Mouse (Mus musculus) liver, embryonic 12.5 days (tissue): Measurements from ENCODE around the gene Rgs6. TPM values are rescaled to one million over a fixed set of nuclear protein-coding genes. Genes with fewer than 3 reads are reported as not detected.
A peak's percentile ranks its signal among the peaks of the same experiment; 100 is the strongest.

Experiments
- ATAC-seq: fragments of 200-750 bp; cut with Nextera tagmentation; 2 replicates; pipeline ENCODE4 v1.8.0; 2017; ENCODE audit warnings: moderate number of reproducible peaks, mild to moderate bottlenecking, moderate library complexity
- H3K27ac ChIP-seq: fragments of 300-500 bp; sonication (generic); 2 replicates; pipeline ENCODE4 v1.5.1; 2016; ENCODE audit warnings: mild to moderate bottlenecking
- H3K27me3 ChIP-seq: fragments of 300-500 bp; sonication (generic); replicated peaks from 2 replicates; pipeline ENCODE4 v1.6.1; 2016; ENCODE audit warnings: mild to moderate bottlenecking, moderate library complexity
- H3K36me3 ChIP-seq: fragments of 300-500 bp; sonication (generic); 2 replicates; pipeline ENCODE4 v1.6.1; 2016; ENCODE audit warnings: mild to moderate bottlenecking, moderate library complexity
- H3K4me1 ChIP-seq: fragments of 300-500 bp; sonication (generic); 2 replicates; pipeline ENCODE4 v1.6.1; 2016
- H3K4me2 ChIP-seq: fragments of 300-500 bp; sonication (generic); 2 replicates; pipeline ENCODE4 v1.6.1; 2016; ENCODE audit warnings: mild to moderate bottlenecking, moderate library complexity
- H3K4me3 ChIP-seq: fragments of 300-500 bp; sonication (generic); 2 replicates; pipeline ENCODE4 v1.5.1; 2016; ENCODE audit warnings: mild to moderate bottlenecking, moderate library complexity
- H3K9ac ChIP-seq: fragments of 300-500 bp; sonication (generic); 2 replicates; pipeline ENCODE4 v1.6.1; 2016; ENCODE audit warnings: mild to moderate bottlenecking, moderate library complexity
- H3K9me3 ChIP-seq: fragments of 300-500 bp; sonication (generic); replicated peaks from 2 replicates; pipeline ENCODE4 v1.6.1; 2016; ENCODE audit warnings: mild to moderate bottlenecking, moderate library complexity
- WGBS: fragments of 180-500 bp; shearing (Covaris S2); methylation state at CpG from one replicate; pipeline ENCODE4 v1.1.7; 2016; ENCODE audit not compliant: insufficient replicate concordance; 5-methylcytosine and 5-hydroxymethylcytosine counted together
- polyA plus RNA-seq: library from polyadenylated mRNA; unstranded; fragments of >200 nt; fragmentation: Nextera tagmentation; extraction: Ambion mirVana; gene quantifications from 2 replicates; pipeline ENCODE4 v1.2.1, GENCODE M21; 2016

The Rgs6 gene
- polyA plus RNA-seq, 1 experiment from 2014 or later = 0.15 TPM

- WGBS = 59% methylated on average over 6 of the region's 6 CpGs
- peaks cover 9% of the 10 kb centered on the region for H3K27me3 ChIP-seq
- no peaks in the 10 kb centered on the region for H3K9me3 ChIP-seq
- no peak for ATAC-seq
- no peak overlapping the region for H3K4me2 ChIP-seq
- no peaks in the 10 kb centered on the region for H3K4me1 ChIP-seq
- H3K27ac ChIP-seq = no peak overlapping the region
- no peak overlapping the region for H3K9ac ChIP-seq
- H3K36me3 ChIP-seq = no peaks in the 10 kb centered on the region
- no peak overlapping the region for H3K4me3 ChIP-seq
These were observed 545.7 kb downstream of the Rgs6 start for GRCm38 (mm10) chr12:83133827-83134226.

GRCm38 (mm10) chr12:83136031-83136430 is 547.9 kb downstream of the Rgs6 start:
- H3K9ac ChIP-seq = no peak overlapping the region
- no peak overlapping the region for H3K4me2 ChIP-seq
- H3K27me3 ChIP-seq = peaks cover 8% of the 10 kb centered on the region
- peaks cover 12% of the 10 kb centered on the region for H3K4me1 ChIP-seq
- ATAC-seq = no peak
- no peak overlapping the region for H3K4me3 ChIP-seq
- 69% methylated on average over 5 of the region's 5 CpGs for WGBS
- no peaks in the 10 kb centered on the region for H3K9me3 ChIP-seq
- H3K27ac ChIP-seq = no peak overlapping the region
- H3K36me3 ChIP-seq = no peaks in the 10 kb centered on the region

DNA sequence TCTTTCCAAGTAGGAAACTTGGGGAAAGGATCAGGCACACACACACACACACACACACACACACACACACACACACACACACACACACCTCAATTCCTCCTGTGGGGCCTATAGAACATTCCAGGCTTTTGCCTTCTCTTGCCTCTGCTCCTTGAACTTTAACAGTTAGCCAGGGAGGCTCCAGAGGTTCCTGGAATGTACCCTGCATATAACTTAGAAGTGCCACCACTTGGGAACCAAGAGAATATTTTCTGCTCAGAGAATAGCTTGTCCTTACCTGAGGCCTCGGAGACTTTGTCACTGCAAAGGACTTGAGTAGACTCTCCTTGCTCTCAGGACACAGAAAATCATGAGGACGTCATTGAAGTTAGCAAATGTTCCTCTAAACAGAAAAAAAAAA is 548.4 kb downstream of the Rgs6 start:
- H3K27ac ChIP-seq = no peak overlapping the region
- H3K27me3 ChIP-seq = peaks cover 8% of the 10 kb centered on the region
- ATAC-seq = no peak
- H3K4me3 ChIP-seq = no peak overlapping the region
- 78% methylated on average over 2 of the region's 2 CpGs for WGBS
- H3K4me1 ChIP-seq = peaks cover 17% of the 10 kb centered on the region
- no peak overlapping the region for H3K4me2 ChIP-seq
- no peak overlapping the region for H3K9ac ChIP-seq
- no peaks in the 10 kb centered on the region for H3K9me3 ChIP-seq
- no peaks in the 10 kb centered on the region for H3K36me3 ChIP-seq

DNA sequence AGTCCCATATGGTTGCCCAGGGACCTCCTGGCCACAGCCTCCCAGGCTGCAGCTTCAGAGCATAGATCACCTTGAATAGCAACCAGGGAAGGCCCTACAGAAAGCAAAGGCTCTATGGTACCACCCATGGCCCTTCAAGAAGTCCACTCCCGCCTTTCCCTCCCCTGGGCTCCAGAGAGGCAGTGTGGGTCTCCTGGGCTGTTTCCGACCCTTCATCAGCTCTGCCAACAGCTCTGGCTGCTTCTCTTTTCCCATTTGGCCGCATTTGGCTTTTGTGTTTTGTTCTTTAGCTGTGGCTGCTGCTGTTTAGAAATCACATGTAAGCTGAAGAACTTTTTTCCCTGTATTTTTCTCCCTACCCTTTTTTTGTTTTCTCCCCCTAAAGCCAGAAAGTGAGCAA is 548.9 kb downstream of the Rgs6 start:
- ATAC-seq = no peak
- Histone ChIP-seq H3K9ac (no peak overlapping the region), H3K36me3 (no peaks in the 10 kb centered on the region), H3K4me1 (peaks cover 22% of the 10 kb centered on the region), H3K9me3 (no peaks in the 10 kb centered on the region), H3K27ac (no peak overlapping the region), H3K4me3 (no peak overlapping the region), H3K4me2 (no peak overlapping the region), H3K27me3 (peaks cover 8% of the 10 kb centered on the region)
- WGBS = 69% methylated on average over 3 of the region's 3 CpGs

DNA sequence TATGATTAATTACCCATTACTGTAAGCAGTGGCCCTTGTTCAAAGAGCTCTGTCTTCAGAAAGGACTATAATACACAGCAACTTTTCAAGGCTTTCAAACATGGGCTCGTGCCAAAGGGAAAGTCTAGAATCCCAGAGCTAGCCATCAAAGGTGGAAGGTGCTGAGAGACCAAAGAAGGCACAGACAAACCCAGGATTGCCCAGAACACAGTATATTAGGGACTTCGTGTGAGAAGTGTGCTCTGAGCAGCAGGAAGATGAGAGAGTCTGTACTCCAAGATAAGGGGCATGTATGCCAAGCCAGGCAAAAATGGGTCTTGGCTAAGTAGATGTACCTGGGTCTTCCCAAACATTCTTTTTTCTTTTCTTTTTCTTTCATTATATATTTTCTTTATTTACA is 553.1 kb downstream of the Rgs6 start:
- Histone ChIP-seq H3K9ac (0 out of 2 replicates have a peak overlapping the region, but pooled peaks have one; percentile 15), H3K4me1 (peaks cover 41% of the 10 kb centered on the region), H3K4me2 (peak overlapping the region; percentile 32; the same call in 1 of the 2 replicates), H3K4me3 (no peak overlapping the region), H3K27me3 (peaks cover 16% of the 10 kb centered on the region; the same call in 1 of the 2 replicates), H3K9me3 (no peaks in the 10 kb centered on the region), H3K27ac (peak overlapping the region; percentile 65), H3K36me3 (no peaks in the 10 kb centered on the region)
- WGBS = 27% methylated on average over 2 of the region's 2 CpGs
- peak; percentile 79 for ATAC-seq

GRCm38 (mm10) chr12:83142507-83142906 is 554.4 kb downstream of the Rgs6 start:
- peak overlapping the region; percentile 0; the same call in 1 of the 2 replicates for H3K9ac ChIP-seq
- 8% methylated on average over 2 of the region's 2 CpGs for WGBS
- H3K9me3 ChIP-seq = no peaks in the 10 kb centered on the region
- H3K4me2 ChIP-seq = 0 out of 2 replicates have a peak overlapping the region, but pooled peaks have one; percentile 25
- H3K36me3 ChIP-seq = no peaks in the 10 kb centered on the region
- 0 out of 2 replicates have a peak, but pooled peaks cover 13% of the 10 kb centered on the region for H3K27me3 ChIP-seq
- H3K4me3 ChIP-seq = no peak overlapping the region
- no peak for ATAC-seq
- peaks cover 41% of the 10 kb centered on the region for H3K4me1 ChIP-seq
- peak overlapping the region; percentile 45; the same call in 1 of the 2 replicates for H3K27ac ChIP-seq

GRCm38 (mm10) chr12:83143071-83143470 is 555.0 kb downstream of the Rgs6 start:
- Histone ChIP-seq H3K36me3 (no peaks in the 10 kb centered on the region), H3K27me3 (0 out of 2 replicates have a peak, but pooled peaks cover 13% of the 10 kb centered on the region), H3K27ac (peak overlapping the region; percentile 45; the same call in 1 of the 2 replicates), H3K4me1 (peaks cover 41% of the 10 kb centered on the region), H3K4me3 (no peak overlapping the region), H3K9me3 (no peaks in the 10 kb centered on the region), H3K9ac (no peak overlapping the region), H3K4me2 (peak overlapping the region; percentile 25; the same call in 1 of the 2 replicates)
- WGBS = 16% methylated on average over 3 of the region's 3 CpGs
- ATAC-seq = peak; percentile 83

GRCm38 (mm10) chr12:83143574-83143973 is 555.5 kb downstream of the Rgs6 start:
- no peak overlapping the region for H3K4me3 ChIP-seq
- no peaks in the 10 kb centered on the region for H3K9me3 ChIP-seq
- H3K9ac ChIP-seq = no peak overlapping the region
- H3K27me3 ChIP-seq = 0 out of 2 replicates have a peak, but pooled peaks cover 13% of the 10 kb centered on the region
- no peak for ATAC-seq
- no peaks in the 10 kb centered on the region for H3K36me3 ChIP-seq
- H3K27ac ChIP-seq = peak overlapping the region; percentile 45; the same call in 1 of the 2 replicates
- 56% methylated on average over 1 of the region's 1 CpGs for WGBS
- peaks cover 41% of the 10 kb centered on the region for H3K4me1 ChIP-seq
- 0 out of 2 replicates have a peak overlapping the region, but pooled peaks have one; percentile 25 for H3K4me2 ChIP-seq

GRCm38 (mm10) chr12:83145074-83145473 is 557.0 kb downstream of the Rgs6 start:
- no peak for ATAC-seq
- H3K27ac ChIP-seq = no peak overlapping the region
- no peaks in the 10 kb centered on the region for H3K36me3 ChIP-seq
- H3K4me2 ChIP-seq = no peak overlapping the region
- H3K4me3 ChIP-seq = no peak overlapping the region
- H3K27me3 ChIP-seq = peaks cover 13% of the 10 kb centered on the region; the same call in 1 of the 2 replicates
- H3K9me3 ChIP-seq = no peaks in the 10 kb centered on the region
- peaks cover 39% of the 10 kb centered on the region for H3K4me1 ChIP-seq
- no peak overlapping the region for H3K9ac ChIP-seq
- WGBS = 80% methylated on average over 3 of the region's 3 CpGs

- H3K27ac ChIP-seq = no peak overlapping the region
- H3K4me1 ChIP-seq = peaks cover 30% of the 10 kb centered on the region
- H3K27me3 ChIP-seq = peaks cover 18% of the 10 kb centered on the region; the same call in 1 of the 2 replicates
- no peaks in the 10 kb centered on the region for H3K9me3 ChIP-seq
- 55% methylated on average over 3 of the region's 3 CpGs for WGBS
- H3K4me2 ChIP-seq = no peak overlapping the region
- H3K9ac ChIP-seq = no peak overlapping the region
- no peak overlapping the region for H3K4me3 ChIP-seq
- ATAC-seq = no peak
- H3K36me3 ChIP-seq = no peaks in the 10 kb centered on the region
These were observed 557.8 kb downstream of the Rgs6 start for GRCm38 (mm10) chr12:83145902-83146301.

GRCm38 (mm10) chr12:83146917-83147316 is 558.8 kb downstream of the Rgs6 start:
- no peak overlapping the region for H3K27ac ChIP-seq
- H3K27me3 ChIP-seq = peaks cover 27% of the 10 kb centered on the region
- H3K9ac ChIP-seq = no peak overlapping the region
- no peak overlapping the region for H3K4me3 ChIP-seq
- H3K4me1 ChIP-seq = peaks cover 20% of the 10 kb centered on the region
- WGBS = 52% methylated on average over 2 of the region's 2 CpGs
- no peak for ATAC-seq
- H3K36me3 ChIP-seq = no peaks in the 10 kb centered on the region
- no peak overlapping the region for H3K4me2 ChIP-seq
- H3K9me3 ChIP-seq = no peaks in the 10 kb centered on the region

GRCm38 (mm10) chr12:83150030-83150429 is 561.9 kb downstream of the Rgs6 start:
- Histone ChIP-seq H3K36me3 (no peaks in the 10 kb centered on the region), H3K27me3 (peaks cover 38% of the 10 kb centered on the region), H3K9me3 (no peaks in the 10 kb centered on the region), H3K9ac (no peak overlapping the region), H3K4me2 (no peak overlapping the region), H3K4me1 (no peaks in the 10 kb centered on the region), H3K4me3 (no peak overlapping the region), H3K27ac (no peak overlapping the region)
- 58% methylated on average over 7 of the region's 7 CpGs for WGBS
- no peak for ATAC-seq

DNA sequence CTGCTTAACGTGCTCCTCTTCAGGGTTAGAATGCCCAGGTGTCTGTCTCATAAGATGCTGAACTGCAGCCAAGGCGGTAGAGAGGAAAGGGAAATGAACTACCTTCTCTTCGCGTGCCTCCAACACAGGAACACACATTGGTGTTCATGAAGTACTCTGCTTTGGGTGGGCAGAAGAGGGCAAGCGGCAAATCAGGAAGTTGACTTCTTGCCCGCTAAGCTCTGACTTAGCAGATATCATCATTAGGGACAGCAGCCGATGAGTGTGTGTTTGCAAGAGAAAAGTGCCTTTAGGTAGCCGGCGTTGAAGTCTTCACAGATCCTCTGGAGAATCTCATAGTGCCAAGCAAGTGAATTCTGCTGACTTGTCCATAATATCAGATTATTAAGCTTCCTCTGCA is 562.7 kb downstream of the Rgs6 start:
- H3K4me2 ChIP-seq = no peak overlapping the region
- 59% methylated on average over 9 of the region's 9 CpGs for WGBS
- H3K27ac ChIP-seq = no peak overlapping the region
- no peaks in the 10 kb centered on the region for H3K36me3 ChIP-seq
- no peaks in the 10 kb centered on the region for H3K9me3 ChIP-seq
- H3K4me3 ChIP-seq = no peak overlapping the region
- no peak for ATAC-seq
- H3K9ac ChIP-seq = no peak overlapping the region
- no peaks in the 10 kb centered on the region for H3K4me1 ChIP-seq
- H3K27me3 ChIP-seq = peaks cover 36% of the 10 kb centered on the region
